Mouse (Mus musculus) stomach, postnatal 0 days (tissue): ENCODE results near the gene Col26a1. TPM values are rescaled to one million over a fixed set of nuclear protein-coding genes. Genes with fewer than 3 reads are reported as not detected.

Experiments
- ATAC-seq: fragments of 200-750 bp; cut with Nextera tagmentation; 2 replicates; pipeline ENCODE4 v1.8.0; 2017; ENCODE audit not compliant: low FRiP score, low TSS enrichment
- DNase-seq: peaks from one replicate; pipeline ENCODE4 v3.0.0-alpha.2; 2016; ENCODE audit warnings: low spot score
- H3K27ac ChIP-seq: fragments of 300-500 bp; sonication (generic); replicated peaks from 2 replicates; pipeline ENCODE4 v1.5.1; 2014; ENCODE audit warnings: mild to moderate bottlenecking, control low read depth
- H3K27me3 ChIP-seq: fragments of 300-500 bp; sonication (generic); 2 replicates; pipeline ENCODE4 v1.6.1; 2014; ENCODE audit warnings: low read length; ENCODE audit not compliant: control insufficient read depth, insufficient read depth
- H3K36me3 ChIP-seq: fragments of 300-500 bp; sonication (generic); 2 replicates; pipeline ENCODE4 v1.6.1; 2014; ENCODE audit warnings: low read length, mixed read lengths; ENCODE audit not compliant: control insufficient read depth, insufficient read depth
- H3K4me1 ChIP-seq: fragments of 300-500 bp; sonication (generic); replicated peaks from 2 replicates; pipeline ENCODE4 v1.6.1; 2014; ENCODE audit warnings: antibody characterized with exemption; ENCODE audit not compliant: control insufficient read depth, insufficient read depth
- H3K4me2 ChIP-seq: fragments of 300-500 bp; sonication (generic); replicated peaks from 2 replicates; pipeline ENCODE4 v1.6.1; 2014; ENCODE audit warnings: low read depth, mild to moderate bottlenecking, control low read depth, moderate library complexity
- H3K4me3 ChIP-seq: fragments of 300-500 bp; sonication (generic); 2 replicates; pipeline ENCODE4 v1.5.1; 2014; ENCODE audit warnings: low read depth, low read length, control low read depth
- H3K9ac ChIP-seq: fragments of 300-500 bp; sonication (generic); 2 replicates; pipeline ENCODE4 v1.6.1; 2014; ENCODE audit warnings: mild to moderate bottlenecking, low read length, control low read depth, mixed read lengths
- H3K9me3 ChIP-seq: fragments of 300-500 bp; sonication (generic); 2 replicates; pipeline ENCODE4 v1.6.1; 2016; ENCODE audit warnings: low read length; ENCODE audit not compliant: control insufficient read depth
- CTCF ChIP-seq: IDR thresholded peaks from 2 replicates; pipeline ENCODE4 v1.5.1; 2016; ENCODE audit warnings: antibody characterized with exemption, low read depth, mild to moderate bottlenecking, moderate library complexity
- EP300 ChIP-seq: optimal IDR thresholded peaks from 2 replicates; pipeline ENCODE3; 2016; ENCODE audit warnings: antibody characterized with exemption
- WGBS: fragments of 180-500 bp; shearing (Covaris S2); extraction: QIAGEN DNeasy Blood & Tissue Kit; methylation state at CpG from one replicate; pipeline ENCODE4 v1.1.7; 2014; 5-methylcytosine and 5-hydroxymethylcytosine counted together
- polyA plus RNA-seq: library from polyadenylated mRNA; unstranded; fragments of >200 nt; fragmentation: Nextera tagmentation; extraction: Ambion mirVana; gene quantifications from 2 replicates; pipeline ENCODE4 v1.2.1, GENCODE M21; 2015

The Col26a1 gene
- polyA plus RNA-seq, 1 experiment from 2014 or later, result 2.9 TPM

DNA sequence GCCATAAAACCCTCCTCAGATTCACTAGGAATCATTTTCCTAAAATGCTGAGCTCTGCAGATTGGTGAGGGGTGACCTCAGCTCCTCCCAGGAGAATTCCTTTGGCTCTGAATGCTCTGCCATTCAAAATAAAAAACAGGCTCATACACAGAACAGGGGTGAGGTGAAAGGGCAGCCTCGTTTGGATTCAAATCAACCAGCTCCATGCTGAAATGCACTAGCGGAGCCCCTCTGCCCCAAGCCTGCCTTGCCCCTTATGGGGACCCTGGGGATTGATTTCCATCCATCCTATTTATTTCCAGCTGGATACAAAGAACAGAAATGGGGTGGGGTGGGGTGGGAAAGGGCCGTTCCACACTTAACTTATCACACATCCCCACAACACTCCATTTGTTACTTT lies 52.9 kb downstream of the Col26a1 start:
- Histone ChIP-seq H3K9ac (no peak overlapping the region), H3K4me3 (no peak overlapping the region), H3K27me3 (no peaks in the 10 kb centered on the region), H3K27ac (no peak overlapping the region), H3K4me1 (no peaks in the 10 kb centered on the region), H3K9me3 (no peaks in the 10 kb centered on the region), H3K36me3 (no peaks in the 10 kb centered on the region), H3K4me2 (no peak overlapping the region)
- ATAC-seq, result no peak
- TF ChIP-seq CTCF (no peak), EP300 (no peak)
- DNase-seq, result no peak
- WGBS, result 70% methylated on average over 3 of the region's 3 CpGs

DNA sequence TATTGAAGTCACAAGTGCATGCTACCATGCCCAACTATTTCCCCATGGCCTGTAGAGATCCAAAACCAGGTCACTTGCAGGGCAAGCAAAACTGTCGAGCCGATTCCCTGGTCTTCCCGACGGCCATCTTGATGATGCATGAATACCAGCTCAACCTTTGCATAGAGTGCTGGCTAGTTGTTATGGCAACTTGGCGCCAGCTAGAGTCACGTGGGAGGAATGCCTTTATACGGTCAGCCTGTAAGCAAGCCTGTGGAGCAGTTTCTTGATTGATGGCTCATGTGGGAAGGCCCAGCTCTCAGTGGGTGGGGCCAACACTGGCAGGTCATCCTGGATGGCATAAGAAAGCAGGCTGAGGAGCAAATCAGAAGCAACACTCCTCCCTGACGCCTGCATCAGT lies 61.0 kb downstream of the Col26a1 start:
- Histone ChIP-seq H3K4me3 (no peak overlapping the region), H3K4me1 (no peaks in the 10 kb centered on the region), H3K27me3 (no peaks in the 10 kb centered on the region), H3K4me2 (no peak overlapping the region), H3K9ac (no peak overlapping the region), H3K27ac (no peak overlapping the region), H3K36me3 (no peaks in the 10 kb centered on the region), H3K9me3 (no peaks in the 10 kb centered on the region)
- WGBS, result 81% methylated on average over 8 of the region's 8 CpGs
- ATAC-seq (no peak), DNase-seq (no peak)
- no peak for TF ChIP-seq EP300
- TF ChIP-seq CTCF, result no peak

DNA sequence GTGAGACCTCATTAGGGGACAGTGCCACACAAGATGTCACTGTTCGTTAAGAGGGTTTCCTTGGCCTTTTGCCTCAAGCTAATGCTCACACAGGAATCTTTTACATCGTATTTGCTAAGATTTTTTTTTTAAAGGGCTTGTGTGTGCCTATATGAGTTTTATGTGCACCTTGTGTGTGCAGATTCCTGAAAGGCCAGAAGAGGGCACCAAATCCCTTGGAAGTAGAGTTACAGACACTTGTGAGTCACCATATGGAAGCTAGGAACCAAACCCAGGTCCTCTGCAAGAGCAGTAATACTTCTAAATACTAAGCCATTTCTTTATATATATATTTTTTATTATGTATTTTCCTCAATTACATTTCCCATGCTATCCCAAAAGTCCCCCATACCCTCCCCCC lies 62.1 kb downstream of the Col26a1 start:
- Histone ChIP-seq H3K4me2 (no peak overlapping the region), H3K36me3 (no peaks in the 10 kb centered on the region), H3K9me3 (no peaks in the 10 kb centered on the region), H3K27ac (no peak overlapping the region), H3K27me3 (no peaks in the 10 kb centered on the region), H3K9ac (no peak overlapping the region), H3K4me3 (no peak overlapping the region), H3K4me1 (no peaks in the 10 kb centered on the region)
- TF ChIP-seq CTCF, result no peak
- TF ChIP-seq EP300, result no peak
- ATAC-seq (no peak), DNase-seq (no peak)
- WGBS, result 90% methylated on average over 2 of the region's 2 CpGs

DNA sequence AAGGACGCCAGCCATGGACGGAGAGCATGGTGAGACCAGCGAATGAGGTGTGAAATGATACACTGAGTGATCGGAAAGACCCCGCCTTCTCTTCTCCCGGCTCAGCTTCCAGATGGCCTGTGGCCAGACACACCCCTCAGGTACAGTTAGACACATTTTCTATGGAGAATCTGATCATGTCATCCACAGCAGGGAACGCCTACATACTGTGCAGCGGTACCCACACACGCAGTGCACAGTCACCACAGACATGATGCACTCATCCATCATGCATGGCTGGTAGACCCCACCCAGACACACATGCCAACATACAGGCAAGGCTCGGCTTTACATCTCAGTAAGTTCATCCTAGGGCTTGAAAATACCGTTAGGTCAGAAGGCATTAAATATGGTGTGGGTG lies 63.3 kb downstream of the Col26a1 start:
- Histone ChIP-seq H3K9me3 (no peaks in the 10 kb centered on the region), H3K4me2 (no peak overlapping the region), H3K27ac (no peak overlapping the region), H3K4me1 (no peaks in the 10 kb centered on the region), H3K27me3 (no peaks in the 10 kb centered on the region), H3K4me3 (no peak overlapping the region), H3K36me3 (no peaks in the 10 kb centered on the region), H3K9ac (no peak overlapping the region)
- ATAC-seq (no peak), DNase-seq (no peak)
- 63% methylated on average over 11 of the region's 11 CpGs for WGBS
- TF ChIP-seq EP300, result no peak
- TF ChIP-seq CTCF, result no peak

DNA sequence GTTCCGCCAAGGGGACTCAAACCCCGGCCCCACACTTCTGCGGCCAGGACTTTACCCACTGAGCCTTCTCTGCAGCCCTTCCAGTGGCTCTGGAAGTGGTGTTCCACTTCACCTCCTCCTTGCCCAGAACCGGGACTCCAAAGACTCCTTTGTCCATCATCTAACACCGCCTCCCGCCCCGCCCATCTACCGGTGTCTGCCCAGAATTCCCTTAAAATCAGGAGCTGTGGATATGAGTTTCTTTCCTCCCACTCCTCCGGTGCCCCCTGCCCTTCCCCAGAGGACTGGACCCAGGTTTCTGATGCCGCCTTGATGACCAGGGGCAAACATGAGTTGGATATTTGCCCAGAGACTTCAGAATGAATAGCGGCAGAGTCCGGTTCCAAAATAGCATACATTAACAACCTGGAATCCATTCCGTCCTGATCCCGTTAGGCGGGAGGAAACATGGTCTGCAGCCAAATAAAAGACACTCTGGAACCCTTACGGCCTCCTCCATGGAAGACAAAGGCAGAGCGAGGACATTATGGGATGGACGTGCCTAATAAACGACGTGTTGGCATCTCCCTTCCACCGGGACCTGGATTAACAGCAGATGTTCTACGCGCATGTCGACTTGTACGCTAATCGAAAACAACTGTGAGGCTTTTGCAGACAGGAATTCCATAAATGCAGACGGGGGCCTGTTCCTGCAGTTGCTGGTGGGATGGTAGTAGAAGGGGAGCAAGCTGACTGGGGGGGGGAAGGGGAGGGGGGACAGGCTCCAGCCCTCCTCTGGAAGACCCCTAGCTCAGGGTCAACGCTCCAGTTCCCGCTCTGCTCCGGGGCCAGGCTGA lies 72.3 kb downstream of the Col26a1 start:
- H3K4me1 ChIP-seq, result no peaks in the 10 kb centered on the region; the same call in 1 of the 2 replicates
- no peaks in the 10 kb centered on the region for H3K27me3 ChIP-seq
- peak overlapping the region; percentile 14 for H3K4me3 ChIP-seq
- TF ChIP-seq CTCF (no peak), EP300 (no peak)
- ATAC-seq, result no peak
- 45% methylated on average over 30 of the region's 30 CpGs for WGBS
- H3K9ac ChIP-seq, result peak overlapping the region; percentile 8; the same call in 1 of the 2 replicates
- H3K4me2 ChIP-seq, result peak overlapping the region; percentile 42
- no peaks in the 10 kb centered on the region for H3K9me3 ChIP-seq
- H3K36me3 ChIP-seq, result no peaks in the 10 kb centered on the region
- DNase-seq, result peak; percentile 27
- no peak overlapping the region for H3K27ac ChIP-seq

DNA sequence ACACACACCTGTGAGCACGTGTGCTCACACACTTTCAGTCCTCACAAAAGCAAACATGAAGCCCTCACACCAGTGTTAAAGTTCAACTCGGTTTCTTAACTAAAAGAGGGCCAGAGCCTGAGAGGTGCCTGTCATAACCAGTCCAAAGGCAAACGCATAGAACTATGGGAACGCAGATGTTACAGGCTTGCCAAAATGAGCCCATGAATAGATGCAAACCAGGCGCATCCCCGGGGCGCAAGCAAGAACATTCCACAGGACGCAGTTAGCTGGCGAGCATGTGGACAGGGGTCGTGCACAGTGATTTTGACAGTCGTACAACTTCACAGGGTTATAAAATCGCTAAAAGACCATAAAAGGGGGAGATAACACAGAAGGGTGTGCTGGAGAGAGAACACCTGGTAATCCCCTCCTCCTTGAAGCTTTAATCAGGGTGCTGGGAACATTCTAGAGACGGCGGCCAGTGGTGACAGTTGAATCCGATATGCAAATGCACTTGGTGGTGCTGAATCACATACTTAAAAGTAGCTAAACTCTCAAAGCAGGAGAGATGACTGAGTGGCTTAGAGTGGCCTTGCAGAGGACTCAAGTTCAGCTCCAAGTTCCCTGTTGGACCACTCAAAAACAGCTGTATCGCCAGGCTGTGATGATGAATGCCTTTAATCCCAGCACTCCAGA lies 76.5 kb downstream of the Col26a1 start:
- WGBS, result 44% methylated on average over 16 of the region's 16 CpGs

More for the DNA sequence above, 76.5 kb downstream of the Col26a1 start:
- Histone ChIP-seq H3K9me3 (no peaks in the 10 kb centered on the region), H3K9ac (no peak overlapping the region), H3K27ac (no peak overlapping the region), H3K27me3 (no peaks in the 10 kb centered on the region), H3K4me1 (peaks cover 3% of the 10 kb centered on the region; the same call in 1 of the 2 replicates), H3K4me2 (no peak overlapping the region), H3K4me3 (no peak overlapping the region), H3K36me3 (no peaks in the 10 kb centered on the region)
- TF ChIP-seq CTCF, result no peak
- TF ChIP-seq EP300, result no peak
- ATAC-seq, result no peak
- DNase-seq, result no peak
